In genomic region chr3:9570782-9571181, GRCm38 (mm10) we compare ENCODE assay signal across 21 mouse cellular contexts. TPM values are rescaled to one million over a fixed set of nuclear protein-coding genes. Genes with fewer than 3 reads are reported as not detected.
DNase-seq lines count a peak whose midpoint lies in the region; ATAC-seq and TF ChIP-seq lines count a peak whose summit lies in the region.
"Had no signal": no experiment of that assay in that cellular context is flagged by ENCODE, and none has a peak within 500 bp of the region (broad histone marks: within the 10 kb centered on the region; RNA-seq: fewer than 3 reads in every experiment).

No protein-coding gene starts in this region.

- no peaks in the 10 kb centered on the region for H3K36me3 ChIP-seq in liver, embryonic 13.5 days
- no peaks in the 10 kb centered on the region for H3K36me3 ChIP-seq in liver, postnatal 0 days (replicated peaks; ENCODE audit: insufficient read depth, low read length)
- no peaks in the 10 kb centered on the region for H3K36me3 ChIP-seq in heart, embryonic 12.5 days
- H3K36me3 ChIP-seq: embryonic facial prominence, embryonic 13.5 days; embryonic facial prominence, embryonic 15.5 days; forebrain, embryonic 15.5 days had no signal

- ATAC-seq in liver, embryonic 13.5 days (ENCODE audit: low read depth): no peak
- ATAC-seq in liver, postnatal 0 days: no peak
- ATAC-seq in megakaryocyte progenitor cell, adult 5-6 weeks (replicated peaks; ENCODE audit: poor library complexity): peak; percentile 27; the same call in 1 of the 2 replicates
- no peak for ATAC-seq in heart, embryonic 12.5 days (ENCODE audit: insufficient number of reproducible peaks, low FRiP score)
- ATAC-seq: forebrain, embryonic 13.5 days; forebrain, embryonic 15.5 days; forebrain, postnatal 0 days had no signal

- peak overlapping the region; percentile 29 for H3K27ac ChIP-seq in liver, embryonic 13.5 days
- H3K27ac ChIP-seq in liver, postnatal 0 days (ENCODE audit: low read depth): no peak overlapping the region
- no peak overlapping the region for H3K27ac ChIP-seq in heart, embryonic 12.5 days (ENCODE audit: poor library complexity, severe bottlenecking)
- H3K27ac ChIP-seq: embryonic facial prominence, embryonic 13.5 days; embryonic facial prominence, embryonic 15.5 days; forebrain, embryonic 13.5 days; forebrain, embryonic 15.5 days had no signal

- no peak overlapping the region for H3K4me2 ChIP-seq in liver, embryonic 13.5 days
- H3K4me2 ChIP-seq in liver, postnatal 0 days (ENCODE audit: low read depth, low read length): no peak overlapping the region
- no peak overlapping the region for H3K4me2 ChIP-seq in heart, embryonic 12.5 days
- H3K4me2 ChIP-seq: embryonic facial prominence, embryonic 13.5 days; embryonic facial prominence, embryonic 15.5 days; forebrain, embryonic 13.5 days; forebrain, embryonic 15.5 days had no signal

- TF ChIP-seq EP300 in liver, postnatal 0 days (IDR thresholded peaks at IDR 0.05; ENCODE audit: low read depth): no peak

- no peak for DNase-seq in liver, embryonic 13.5 days
- DNase-seq in liver, postnatal 0 days: no peak
- no peak for DNase-seq in frontal cortex, postnatal 10 days (ENCODE audit: low spot score in 2 of 2)
- DNase-seq: adrenal gland, adult 2 months; adrenal gland, postnatal 10 days; adrenal gland, postnatal 25 days; cerebellum, adult 11 months; cerebellum, adult 18-20 months; cerebellum, adult 8-10 months; cerebellum, adult 9-11 months; cerebellum, postnatal 14 days; cerebellum, postnatal 36 days; embryo, embryonic 11 days; forebrain, postnatal 0 days had no signal

- H3K9me3 ChIP-seq in liver, embryonic 13.5 days (replicated peaks): no peaks in the 10 kb centered on the region
- no peaks in the 10 kb centered on the region for H3K9me3 ChIP-seq in liver, postnatal 0 days (ENCODE audit: low read length)
- no peaks in the 10 kb centered on the region for H3K9me3 ChIP-seq in heart, embryonic 12.5 days (replicated peaks)
- H3K9me3 ChIP-seq: embryonic facial prominence, embryonic 13.5 days; embryonic facial prominence, embryonic 15.5 days; forebrain, embryonic 13.5 days; forebrain, embryonic 15.5 days had no signal

- H3K27me3 ChIP-seq in liver, embryonic 13.5 days: no peaks in the 10 kb centered on the region
- no peaks in the 10 kb centered on the region for H3K27me3 ChIP-seq in liver, postnatal 0 days (ENCODE audit: insufficient read depth, low read length)
- no peaks in the 10 kb centered on the region for H3K27me3 ChIP-seq in heart, embryonic 12.5 days (replicated peaks)
- H3K27me3 ChIP-seq: embryonic facial prominence, embryonic 13.5 days; embryonic facial prominence, embryonic 15.5 days; forebrain, embryonic 13.5 days; forebrain, embryonic 15.5 days had no signal

- no peak for TF ChIP-seq CTCF in liver, postnatal 0 days (IDR thresholded peaks at IDR 0.05; ENCODE audit: low read depth)

- H3K9ac ChIP-seq in liver, embryonic 13.5 days: no peak overlapping the region
- H3K9ac ChIP-seq in liver, postnatal 0 days (replicated peaks): no peak overlapping the region
- no peak overlapping the region for H3K9ac ChIP-seq in heart, embryonic 12.5 days
- H3K9ac ChIP-seq: embryonic facial prominence, embryonic 13.5 days; embryonic facial prominence, embryonic 15.5 days; forebrain, embryonic 13.5 days; forebrain, embryonic 15.5 days; forebrain, postnatal 0 days had no signal

- 28% methylated on average over 4 of the region's 4 CpGs for WGBS in liver, embryonic 13.5 days (ENCODE audit: insufficient replicate concordance)
- WGBS in liver, postnatal 0 days (ENCODE audit: insufficient replicate concordance): 46% methylated on average over 4 of the region's 4 CpGs
- WGBS in heart, embryonic 12.5 days: 70% methylated on average over 4 of the region's 4 CpGs

- H3K4me1 ChIP-seq in liver, embryonic 13.5 days (replicated peaks): peaks cover 58% of the 10 kb centered on the region
- H3K4me1 ChIP-seq in liver, postnatal 0 days (ENCODE audit: insufficient read depth): peaks cover 18% of the 10 kb centered on the region
- peaks cover 43% of the 10 kb centered on the region for H3K4me1 ChIP-seq in heart, embryonic 12.5 days (replicated peaks)

- H3K4me3 ChIP-seq in liver, embryonic 13.5 days (replicated peaks): no peak overlapping the region
- no peak overlapping the region for H3K4me3 ChIP-seq in liver, postnatal 0 days (ENCODE audit: low read depth, low read length)
- H3K4me3 ChIP-seq in heart, embryonic 12.5 days: no peak overlapping the region
- H3K4me3 ChIP-seq: embryonic facial prominence, embryonic 13.5 days; embryonic facial prominence, embryonic 15.5 days; erythroblast, embryonic 14.5 days; forebrain, embryonic 13.5 days; forebrain, embryonic 15.5 days had no signal

RNA-seq across cellular contexts. Expression of gene Zfp704, which starts 39.1 kb away (rescaled TPM):
- polyA plus RNA-seq in liver, embryonic 13.5 days (2015; fragmentation: Nextera tagmentation; extraction: Ambion mirVana): 0.98 and 1.2 TPM in 2 replicates
- polyA plus RNA-seq in liver, postnatal 0 days (2015; fragmentation: Nextera tagmentation; extraction: Ambion mirVana): 0.94 and 0.95 TPM in 2 replicates
- total RNA-seq in megakaryocyte progenitor cell, adult 5-6 weeks (2015): 16.3 and 20.8 TPM in 2 replicates
- total RNA-seq in megakaryocyte progenitor cell, adult 5-6 weeks (2017): 12.9 and 14.8 TPM in 2 replicates
- polyA plus RNA-seq in heart, embryonic 12.5 days (2016; fragmentation: Nextera tagmentation; extraction: Ambion mirVana): 7.2 and 9.5 TPM in 2 replicates
